Mouse (Mus musculus) splenic B cell, adult 2 months (primary cell): Measurements from ENCODE around the gene Btk.

ENCODE experiments used
- DNase-seq: peaks from one replicate; pipeline ENCODE4 v3.0.0-alpha.2; 2011; ENCODE audit warnings: low read depth, low spot score
- H3K27me3 ChIP-seq: 2 replicates; pipeline ENCODE4 v1.6.1; 2012; ENCODE audit warnings: mild to moderate bottlenecking, low read length, moderate library complexity, mixed read lengths; ENCODE audit not compliant: control insufficient read depth, poor library complexity, insufficient read depth, severe bottlenecking
- H3K36me3 ChIP-seq: 2 replicates; pipeline ENCODE4 v1.6.1; 2012; ENCODE audit warnings: mild to moderate bottlenecking, low read length, moderate library complexity, mixed read lengths; ENCODE audit not compliant: control insufficient read depth, poor library complexity, insufficient read depth, severe bottlenecking

Gene Btk

GRCm38 (mm10) chrX:134589836-134590235 lies 6.5 kb upstream of the Btk start:
- H3K27me3 ChIP-seq, result no peaks in the 10 kb centered on the region
- H3K36me3 ChIP-seq, result peaks cover 2% of the 10 kb centered on the region; the same call in 1 of the 2 replicates

DNA sequence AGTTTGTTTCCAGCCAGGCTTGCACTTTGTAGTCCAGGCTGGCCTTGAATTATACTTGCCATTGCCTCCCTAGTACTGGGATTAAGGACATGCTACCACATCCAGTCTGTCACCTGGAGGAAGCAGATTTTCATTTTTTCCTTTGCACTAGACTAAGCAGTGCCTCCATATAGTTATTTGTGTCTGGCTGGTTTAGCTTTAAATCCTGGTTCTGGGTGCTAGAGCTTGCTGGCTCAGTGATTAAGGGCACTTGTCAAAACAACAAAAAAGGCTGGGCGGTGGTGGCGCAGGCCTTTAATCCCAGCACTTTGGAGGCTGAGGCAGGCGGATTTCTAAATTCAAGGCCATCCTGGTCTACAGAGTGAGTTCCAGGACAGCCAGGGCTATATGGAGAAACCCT lies 5.6 kb upstream of the Btk start:
- DNase-seq, result no peak
- Histone ChIP-seq H3K27me3 (no peaks in the 10 kb centered on the region), H3K36me3 (peaks cover 2% of the 10 kb centered on the region; the same call in 1 of the 2 replicates)

More at GRCm38 (mm10) chrX:134589836-134590235, 6.5 kb upstream of the Btk start:
- no peak for DNase-seq

DNA sequence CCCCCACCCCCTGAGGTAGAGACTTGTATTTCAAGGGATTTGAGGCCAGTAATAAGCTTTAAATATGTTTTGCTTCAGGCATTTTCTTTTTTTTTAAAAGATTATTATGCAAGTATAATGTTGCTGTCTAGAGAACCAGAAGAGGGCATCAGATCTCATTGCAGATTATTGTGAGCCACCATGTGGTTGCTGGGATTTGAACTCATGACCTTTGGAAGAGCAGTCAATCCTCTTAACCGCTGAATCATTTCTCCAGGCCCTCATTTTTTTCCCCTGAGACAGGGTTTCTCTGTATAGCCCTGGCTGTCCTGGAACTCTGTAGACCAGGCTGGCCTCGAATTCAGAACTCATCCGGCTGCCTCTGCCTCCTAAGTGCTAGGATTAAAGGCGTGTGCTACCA lies 4.9 kb upstream of the Btk start:
- DNase-seq, result no peak
- H3K27me3 ChIP-seq, result no peaks in the 10 kb centered on the region
- H3K36me3 ChIP-seq, result peaks cover 2% of the 10 kb centered on the region; the same call in 1 of the 2 replicates

GRCm38 (mm10) chrX:134586447-134586846 lies 3.1 kb upstream of the Btk start:
- H3K27me3 ChIP-seq, result no peaks in the 10 kb centered on the region
- H3K36me3 ChIP-seq, result peaks cover 2% of the 10 kb centered on the region; the same call in 1 of the 2 replicates
- DNase-seq, result no peak

DNA sequence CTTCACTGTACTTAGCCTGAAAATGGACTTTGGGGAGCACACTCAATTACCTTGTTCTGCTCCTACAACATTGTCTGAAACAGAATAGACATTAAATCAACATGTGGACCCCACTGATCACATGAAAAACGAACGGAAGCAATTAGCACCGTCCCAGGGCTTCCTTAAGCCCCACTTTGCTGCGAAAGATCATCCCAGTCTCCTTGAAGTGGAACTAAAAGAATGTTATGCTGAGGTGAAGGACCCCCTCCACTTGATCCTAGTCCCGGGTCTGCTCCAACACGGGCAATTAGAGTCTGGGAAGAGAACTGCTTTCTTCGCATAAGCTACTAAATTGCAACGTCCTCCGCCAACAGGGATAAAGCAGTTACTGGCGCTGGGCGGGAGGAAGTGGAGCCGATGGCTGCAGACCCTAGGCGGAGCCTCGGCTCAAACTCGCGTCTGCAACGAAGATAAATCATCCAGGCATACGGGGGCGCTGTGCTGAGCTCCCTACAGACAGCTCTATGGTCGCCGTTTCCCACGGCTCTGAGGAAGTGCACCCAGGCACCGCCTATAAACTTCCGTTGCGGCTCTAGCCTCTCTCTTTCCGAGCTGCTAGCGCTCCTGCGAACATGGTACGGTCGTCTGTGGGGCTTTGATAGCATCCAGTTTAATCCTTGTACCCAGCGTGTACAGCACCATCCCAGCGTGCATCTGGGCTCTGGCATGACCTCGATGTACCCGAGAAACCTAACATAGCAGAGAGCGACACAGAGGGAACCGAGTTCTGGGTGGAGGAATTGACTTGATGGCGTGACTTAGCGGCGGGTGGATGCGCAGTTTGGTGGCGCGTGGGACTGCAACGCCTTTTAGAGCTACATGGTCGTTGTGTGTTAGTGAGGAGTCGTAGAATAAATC lies 2.0 kb upstream of the Btk start, which contains the start of gene Rpl36a:
TSS of gene Rpl36a (plus strand) at position 552 of the 900 bp plus-strand sequence.
- peak; percentile 94 for DNase-seq
- H3K27me3 ChIP-seq, result no peaks in the 10 kb centered on the region
- peaks cover 2% of the 10 kb centered on the region; the same call in 1 of the 2 replicates for H3K36me3 ChIP-seq

DNA sequence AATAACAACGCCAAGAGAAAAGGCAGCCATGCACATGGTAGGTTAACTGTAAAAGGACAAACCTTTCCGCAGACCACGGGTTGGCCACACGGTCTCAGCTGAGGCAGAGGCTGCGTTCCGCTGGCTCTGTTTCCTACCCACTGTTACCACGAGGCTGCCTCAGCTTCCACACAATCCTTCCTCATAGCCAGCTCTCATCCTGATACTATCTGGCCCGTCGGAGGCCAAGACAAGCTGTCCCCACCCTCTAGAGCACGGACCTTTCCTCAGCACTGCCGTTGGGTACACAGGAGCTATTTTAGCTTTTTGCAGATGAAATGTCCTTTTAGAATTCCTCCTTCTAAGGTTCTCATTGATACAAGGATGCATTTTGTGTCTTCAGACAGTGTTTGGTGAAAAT lies 1.1 kb downstream of the Btk start:
- Histone ChIP-seq H3K36me3 (no peaks in the 10 kb centered on the region), H3K27me3 (no peaks in the 10 kb centered on the region)
- DNase-seq, result peak; percentile 36

DNA sequence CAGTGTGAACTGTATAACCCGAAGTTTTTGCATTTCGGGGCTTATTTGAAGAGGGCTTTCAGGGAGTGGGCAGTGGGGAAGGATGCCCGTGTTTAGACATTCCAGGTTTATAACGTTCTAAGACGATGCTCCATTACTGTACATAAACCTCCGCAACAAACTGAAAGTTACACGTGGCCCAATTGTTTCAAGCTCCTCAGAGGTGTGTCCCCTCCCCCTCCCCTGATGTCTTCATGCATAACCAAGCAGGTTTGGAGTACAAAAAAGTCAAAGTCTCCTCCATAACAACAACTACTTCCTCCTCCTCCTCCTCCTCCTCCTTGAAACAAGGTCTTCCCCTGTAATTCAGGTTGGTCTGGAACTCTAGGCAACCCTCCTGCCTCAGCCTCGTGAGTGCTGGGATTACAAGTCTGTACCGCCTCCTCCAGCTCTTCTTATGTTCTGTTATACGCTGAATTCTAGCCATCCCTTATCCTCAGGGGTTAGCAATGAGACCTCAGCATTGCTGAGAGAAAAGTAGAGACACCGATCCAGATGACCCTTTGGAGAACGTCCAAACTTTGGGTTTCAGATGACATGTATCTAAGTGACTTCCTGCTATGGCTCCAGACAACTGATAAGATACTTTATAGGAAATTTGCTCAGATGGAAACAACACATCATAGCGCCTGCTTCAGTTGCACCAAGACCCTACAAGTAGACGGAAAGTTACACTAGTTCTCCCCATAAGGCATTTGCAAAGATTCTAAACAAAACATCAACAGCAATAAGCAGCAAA lies 2.7 kb downstream of the Btk start:
- H3K27me3 ChIP-seq, result no peaks in the 10 kb centered on the region

DNA sequence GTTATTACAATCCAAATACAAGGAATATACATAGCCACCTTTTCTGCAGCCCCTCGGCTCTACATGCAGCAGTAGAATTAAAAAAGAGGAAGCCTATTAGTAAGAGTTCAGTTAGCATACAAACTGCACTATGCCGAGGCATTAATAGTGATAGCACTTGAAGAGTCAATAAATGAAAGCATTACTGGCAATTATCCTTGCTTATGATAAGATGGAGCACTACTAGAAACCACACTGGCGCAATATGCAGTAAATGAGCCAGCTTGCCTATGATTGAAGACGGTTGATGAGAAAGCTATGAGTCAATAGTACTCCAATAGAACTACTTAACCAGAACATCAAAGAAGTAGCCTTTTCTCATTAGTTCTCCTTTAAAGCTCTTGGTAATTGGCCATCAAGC lies 5.5 kb downstream of the Btk start:
- DNase-seq, result no peak
- Histone ChIP-seq H3K27me3 (no peaks in the 10 kb centered on the region), H3K36me3 (no peaks in the 10 kb centered on the region)

More for the DNA sequence above, 2.7 kb downstream of the Btk start:
- peak; percentile 50 for DNase-seq
- no peaks in the 10 kb centered on the region for H3K36me3 ChIP-seq

DNA sequence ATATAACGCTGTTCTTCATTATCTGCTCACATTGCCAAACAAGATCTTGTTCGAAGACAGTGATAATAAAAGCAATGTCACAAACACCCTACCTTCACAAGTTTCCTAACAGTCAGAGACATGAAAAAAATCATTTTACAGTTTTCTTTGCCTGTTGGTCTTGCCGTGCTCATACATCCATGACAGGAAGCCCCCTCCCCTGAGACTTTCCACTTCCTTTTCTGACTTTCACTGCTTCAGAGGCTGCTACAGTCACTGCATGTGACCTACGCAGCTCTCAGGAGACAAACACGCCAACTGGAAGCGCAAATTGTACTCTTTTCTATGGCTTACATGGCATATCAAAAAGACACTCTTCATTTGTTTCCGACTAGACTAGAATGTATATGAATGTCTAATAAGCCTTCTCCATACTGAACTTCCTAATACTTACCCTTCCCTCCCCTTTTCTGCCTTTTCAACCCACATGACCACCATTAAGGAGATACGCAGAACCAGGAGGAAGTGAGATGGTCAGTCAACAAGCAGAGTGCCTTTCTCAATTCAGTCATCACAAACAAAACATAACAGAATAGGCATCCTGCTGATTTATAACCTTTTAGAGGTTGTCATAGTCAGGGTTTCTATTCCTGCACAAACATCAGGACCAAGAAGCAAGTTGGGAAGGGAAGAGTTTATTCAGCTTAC lies 16.7 kb downstream of the Btk start:
- peak; percentile 90 for DNase-seq
- no peaks in the 10 kb centered on the region for H3K27me3 ChIP-seq
- peaks cover 3% of the 10 kb centered on the region; the same call in 1 of the 2 replicates for H3K36me3 ChIP-seq

- Histone ChIP-seq H3K27me3 (no peaks in the 10 kb centered on the region), H3K36me3 (peaks cover 3% of the 10 kb centered on the region; the same call in 1 of the 2 replicates)
- DNase-seq, result peak; percentile 74
These were observed 19.0 kb downstream of the Btk start for GRCm38 (mm10) chrX:134564326-134564725.

GRCm38 (mm10) chrX:134554425-134554824 lies 28.9 kb downstream of the Btk start:
- Histone ChIP-seq H3K27me3 (no peaks in the 10 kb centered on the region), H3K36me3 (peaks cover 7% of the 10 kb centered on the region; the same call in 1 of the 2 replicates)
- no peak for DNase-seq

GRCm38 (mm10) chrX:134553326-134553725 lies 30.0 kb downstream of the Btk start:
- Histone ChIP-seq H3K36me3 (peaks cover 7% of the 10 kb centered on the region; the same call in 1 of the 2 replicates), H3K27me3 (no peaks in the 10 kb centered on the region)
- no peak for DNase-seq

DNA sequence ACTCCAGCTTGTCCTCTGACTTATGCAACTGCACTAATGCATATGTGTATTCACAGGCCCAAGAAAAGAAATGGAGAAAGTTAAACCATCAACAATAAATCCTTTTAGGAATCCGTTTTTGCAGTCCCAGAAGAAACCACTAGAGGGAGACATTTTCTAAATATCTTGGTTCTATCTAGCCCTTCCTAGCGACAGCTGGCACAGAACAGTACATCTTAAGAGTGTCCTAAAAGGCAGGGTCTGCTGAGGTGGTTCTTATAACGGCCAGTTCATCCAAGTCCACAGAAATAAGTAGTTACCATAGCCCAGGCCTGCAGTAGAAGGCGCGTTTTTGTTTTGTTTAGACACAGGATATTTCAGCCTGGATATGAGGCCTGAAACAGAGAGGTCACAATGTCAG lies 32.5 kb downstream of the Btk start:
- Histone ChIP-seq H3K36me3 (peaks cover 11% of the 10 kb centered on the region; the same call in 1 of the 2 replicates), H3K27me3 (no peaks in the 10 kb centered on the region)
- DNase-seq, result peak; percentile 73

- H3K36me3 ChIP-seq, result peaks cover 12% of the 10 kb centered on the region; the same call in 1 of the 2 replicates
- no peak for DNase-seq
- H3K27me3 ChIP-seq, result no peaks in the 10 kb centered on the region
These were observed 36.0 kb downstream of the Btk start for GRCm38 (mm10) chrX:134547330-134547729.
